Mouse (Mus musculus): ENCODE measurements around the gene Acyp1.

DNA sequence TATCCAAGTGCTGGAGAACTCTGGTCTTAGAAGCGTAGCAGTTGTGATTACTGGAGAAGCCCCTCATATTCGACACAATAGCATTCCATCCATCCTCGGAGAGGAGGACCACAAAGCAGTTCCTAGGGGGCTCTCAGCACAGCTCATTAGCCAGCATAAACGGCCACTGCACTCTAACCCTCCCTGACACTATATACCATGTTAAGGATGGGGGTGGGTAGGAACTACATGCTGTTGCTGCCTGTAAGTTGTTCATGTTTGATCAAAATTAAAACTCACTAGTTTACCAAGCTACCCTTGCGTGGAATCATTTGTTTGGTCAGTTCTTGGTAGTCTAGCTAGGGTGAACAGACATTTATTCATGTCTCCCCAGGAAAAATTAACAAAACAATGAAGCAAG lies 12.0 kb downstream of the Acyp1 start:
- TF ChIP-seq CTCF (IDR thresholded peaks at IDR 0.05; ENCODE audit: extremely low read depth, insufficient read depth, insufficient read length, insufficient replicate concordance): no peak
- TF ChIP-seq POLR2A (IDR thresholded peaks at IDR 0.05; ENCODE audit: low read depth, low read length): no peak

All from spleen, adult 2 months (tissue).